7 mouse cellular contexts compared by ENCODE assay signal in the genomic region with DNA sequence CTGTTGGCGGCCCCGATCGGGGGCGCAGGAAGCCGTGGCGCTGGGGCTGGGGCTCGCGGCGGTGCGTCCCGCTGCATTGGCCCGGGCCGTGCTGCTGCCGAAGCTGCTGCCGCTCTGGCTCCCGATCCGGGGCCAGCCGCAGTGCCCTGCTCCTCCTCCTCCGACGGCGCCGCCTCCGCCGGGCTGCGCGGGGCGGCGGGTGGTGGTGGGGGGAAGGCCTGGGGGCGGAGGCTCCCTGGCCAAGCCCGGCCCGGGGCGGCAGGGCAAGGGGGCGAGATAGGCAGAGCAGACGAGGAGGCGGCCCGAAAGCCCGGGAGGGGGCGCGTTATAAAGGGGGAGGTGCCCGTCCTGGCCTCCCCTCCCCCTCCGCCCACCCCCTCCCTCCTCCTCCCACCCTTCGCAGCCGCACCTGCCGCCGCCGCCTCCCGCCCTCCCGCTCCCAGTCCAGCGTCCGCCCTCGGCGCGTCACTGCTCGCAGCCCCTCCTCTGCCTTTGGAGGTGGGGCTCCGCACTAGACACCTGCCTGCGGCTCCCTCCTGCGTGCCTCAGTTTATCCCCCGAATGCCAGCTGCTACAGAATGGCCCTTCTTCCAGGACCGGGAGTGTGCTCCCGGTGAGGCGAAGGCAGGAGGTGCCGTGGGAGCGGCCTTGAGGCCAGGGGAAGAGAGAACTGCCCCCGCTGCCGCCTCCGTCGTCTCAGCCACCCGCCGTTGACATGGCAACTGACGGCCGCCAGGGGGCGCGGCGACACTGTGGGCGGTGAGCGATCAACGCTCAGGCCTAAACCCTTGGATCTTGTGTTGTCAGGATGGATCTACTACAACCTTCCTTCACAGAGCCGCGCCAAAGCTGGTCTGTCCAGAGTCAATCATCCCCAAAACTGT. TPM values are rescaled to one million over a fixed set of nuclear protein-coding genes. Genes with fewer than 3 reads are reported as not detected.
DNase-seq lines count a peak whose midpoint lies in the region; ATAC-seq and TF ChIP-seq lines count a peak whose summit lies in the region.

A gene (minus strand): TSS at position 143 of the 884 bp plus-strand sequence.

- H3K9ac ChIP-seq in intestine, postnatal 0 days (ENCODE audit: low read depth, low read length): peak within 1 kb of the TSS; percentile 85
- peak within 1 kb of the TSS; percentile 84 for H3K9ac ChIP-seq in midbrain, embryonic 12.5 days (replicated peaks)

- no peak; the same call in 1 of the 2 replicates for TF ChIP-seq POLR2A in small intestine, adult 2 months (IDR thresholded peaks at IDR 0.05; ENCODE audit: low read depth, low read length)

- peaks cover 24% of the 10 kb centered on the region for H3K36me3 ChIP-seq in intestine, postnatal 0 days (ENCODE audit: control insufficient read depth, insufficient read depth)
- H3K36me3 ChIP-seq in midbrain, embryonic 12.5 days: peaks cover 25% of the 10 kb centered on the region
- peaks cover 25% of the 10 kb centered on the region for H3K36me3 ChIP-seq in small intestine, adult 2 months (ENCODE audit: control insufficient read depth, insufficient read depth, low read length)

- H3K27me3 ChIP-seq in intestine, postnatal 0 days (replicated peaks; ENCODE audit: control insufficient read depth, insufficient read depth, low read length): no peaks in the 10 kb centered on the region
- no peaks in the 10 kb centered on the region for H3K27me3 ChIP-seq in midbrain, embryonic 12.5 days
- no peaks in the 10 kb centered on the region for H3K27me3 ChIP-seq in small intestine, adult 2 months (ENCODE audit: control insufficient read depth, insufficient read depth, low read length)

- peak; percentile 100 for TF ChIP-seq CTCF in intestine, postnatal 0 days (IDR thresholded peaks at IDR 0.05; ENCODE audit: low read depth)
- peak; percentile 93 for TF ChIP-seq CTCF in small intestine, adult 2 months (IDR thresholded peaks at IDR 0.05; ENCODE audit: extremely low read depth, insufficient read length, insufficient replicate concordance, low read depth, low read length)

- WGBS in intestine, postnatal 0 days: under 1% methylated on average over 50 of the region's 79 CpGs
- under 1% methylated on average over 61 of the region's 79 CpGs for WGBS in midbrain, embryonic 12.5 days
- under 1% methylated on average over 59 of the region's 79 CpGs for whole genome bisulfite sequencing in small intestine, adult 2 months

- peaks cover 13% of the 10 kb centered on the region; the same call in 1 of the 2 replicates for H3K4me1 ChIP-seq in intestine, postnatal 0 days (replicated peaks; ENCODE audit: control insufficient read depth, insufficient read depth, low read length)
- peaks cover 17% of the 10 kb centered on the region for H3K4me1 ChIP-seq in midbrain, embryonic 12.5 days
- H3K4me1 ChIP-seq in small intestine, adult 2 months (ENCODE audit: control insufficient read depth, insufficient read depth, insufficient read length, low read length): peaks cover 16% of the 10 kb centered on the region; the same call in 1 of the 2 replicates

- H3K4me2 ChIP-seq in intestine, postnatal 0 days (replicated peaks; ENCODE audit: low read depth): peak within 1 kb of the TSS; percentile 74
- H3K4me2 ChIP-seq in midbrain, embryonic 12.5 days (replicated peaks): peak within 1 kb of the TSS; percentile 99

- H3K4me3 ChIP-seq in intestine, postnatal 0 days (ENCODE audit: low read depth, low read length): peak within 1 kb of the TSS; percentile 89
- H3K4me3 ChIP-seq in midbrain, embryonic 12.5 days: peak within 1 kb of the TSS; percentile 95
- H3K4me3 ChIP-seq in small intestine, adult 2 months (ENCODE audit: low read depth, low read length): peak within 1 kb of the TSS; percentile 98

- peak; percentile 86 for DNase-seq in adrenal gland, adult 8-10 months
- DNase-seq in embryo, embryonic 9.5 days (ENCODE audit: extremely low spot score): peak; percentile 94
- no peak for DNase-seq in gonadal fat pad, adult 2 months (ENCODE audit: low read depth)
- peak; percentile 94 for DNase-seq in left cerebral cortex, postnatal 4 days

- H3K9me3 ChIP-seq in intestine, postnatal 0 days (ENCODE audit: control insufficient read depth): no peaks in the 10 kb centered on the region
- H3K9me3 ChIP-seq in midbrain, embryonic 12.5 days: no peaks in the 10 kb centered on the region

- peak; percentile 83 for ATAC-seq in intestine, postnatal 0 days
- ATAC-seq in midbrain, embryonic 12.5 days (ENCODE audit: low FRiP score, low read depth): peak; percentile 84

- intact Hi-C loops in left cerebral cortex, postnatal 4 days (cut with DNase I): loop anchor here (2.0 to 5.0 kb wide), 2 partner anchors 44 to 134 kb away; a partner anchor contains a TSS

- peak within 1 kb of the TSS; percentile 80 for H3K27ac ChIP-seq in intestine, postnatal 0 days (ENCODE audit: low read depth, low read length)
- H3K27ac ChIP-seq in midbrain, embryonic 12.5 days (replicated peaks): peak within 1 kb of the TSS; percentile 98
- H3K27ac ChIP-seq in small intestine, adult 2 months (ENCODE audit: insufficient read depth, low read depth, low read length): peak within 1 kb of the TSS; percentile 86

RNA-seq across cellular contexts. Expression of the gene that starts here (rescaled TPM):
- 100 to 1,000 TPM in 1 of 4 experiments, 10 to 100 TPM in 3; 80.8 to 110 (median 92.1) TPM for total RNA-seq in adrenal gland, adult 8-10 months (2022)
- polyA plus RNA-seq in gonadal fat pad, adult 2 months (2012; rRNA removed): 112 and 115 TPM in 2 replicates
- polyA plus RNA-seq in intestine, postnatal 0 days (2015; fragmentation: Nextera tagmentation; extraction: Ambion mirVana): 54.0 and 62.2 TPM in 2 replicates
- 10 to 100 TPM; 87.8 to 88.0 TPM for total RNA-seq in left cerebral cortex, postnatal 4 days (2021)
- 99.3 and 103 TPM in 2 replicates for polyA plus RNA-seq in midbrain, embryonic 12.5 days (2016; fragmentation: Nextera tagmentation; extraction: Ambion mirVana)
- 41.9 and 89.9 TPM in 2 replicates for polyA plus RNA-seq in small intestine, adult 2 months (2012; rRNA removed)
